Mouse (Mus musculus) ES-Bruce4 (cell line): ENCODE measurements around the gene Trim52. TPM values are rescaled to one million over a fixed set of nuclear protein-coding genes. Genes with fewer than 3 reads are reported as not detected.

Experiments used
- H3K27ac ChIP-seq: 2 replicates; pipeline ENCODE4 v1.5.1; 2012; ENCODE audit warnings: low read length, inconsistent platforms; ENCODE audit not compliant: insufficient read depth
- H3K27me3 ChIP-seq: 2 replicates; pipeline ENCODE4 v1.6.1; 2012; ENCODE audit warnings: mild to moderate bottlenecking, low read length, inconsistent platforms; ENCODE audit not compliant: control insufficient read depth, poor library complexity, insufficient read depth, severe bottlenecking
- H3K36me3 ChIP-seq: 2 replicates; pipeline ENCODE4 v1.6.1; 2012; ENCODE audit warnings: inconsistent platforms, mild to moderate bottlenecking, low read length, moderate library complexity; ENCODE audit not compliant: control insufficient read depth, poor library complexity, insufficient read depth, severe bottlenecking
- H3K4me1 ChIP-seq: one replicate; pipeline ENCODE4 v1.8.1; 2011; ENCODE audit warnings: low read length; ENCODE audit not compliant: control insufficient read depth, insufficient read depth
- H3K4me3 ChIP-seq: 2 replicates; pipeline ENCODE4 v1.5.1; 2011; ENCODE audit warnings: low read depth, mild to moderate bottlenecking, low read length
- H3K9ac ChIP-seq: 2 replicates; pipeline ENCODE4 v1.6.1; 2012; ENCODE audit warnings: low read depth, mild to moderate bottlenecking, inconsistent platforms; ENCODE audit not compliant: poor library complexity, severe bottlenecking
- H3K9me3 ChIP-seq: replicated peaks from 2 replicates; pipeline ENCODE4 v1.6.1; 2012; ENCODE audit warnings: mild to moderate bottlenecking, low read length, inconsistent platforms; ENCODE audit not compliant: control insufficient read depth, poor library complexity, insufficient read depth, severe bottlenecking
- CTCF ChIP-seq: IDR thresholded peaks from one replicate; pipeline ENCODE4 v1.8.1; 2011; ENCODE audit warnings: low read depth, low read length
- EP300 ChIP-seq: IDR thresholded peaks from 2 replicates; pipeline ENCODE4 v1.6.1; 2011; ENCODE audit warnings: low read depth, low read length; ENCODE audit not compliant: insufficient read depth
- POLR2A ChIP-seq: IDR thresholded peaks from one replicate; pipeline ENCODE4 v1.8.1; 2011; ENCODE audit warnings: low read length; ENCODE audit not compliant: insufficient read depth
- polyA plus RNA-seq: library from polyadenylated mRNA; stranded (reverse); fragments of >200 nt; gene quantifications from 2 replicates; pipeline ENCODE4 v1.2.4, GENCODE M21; 2011; ENCODE audit warnings: low read depth; ENCODE audit not compliant: missing spikeins, insufficient read depth, insufficient read length

Gene Trim52
- polyA plus RNA-seq, 1 experiment, result 0.90 TPM

DNA sequence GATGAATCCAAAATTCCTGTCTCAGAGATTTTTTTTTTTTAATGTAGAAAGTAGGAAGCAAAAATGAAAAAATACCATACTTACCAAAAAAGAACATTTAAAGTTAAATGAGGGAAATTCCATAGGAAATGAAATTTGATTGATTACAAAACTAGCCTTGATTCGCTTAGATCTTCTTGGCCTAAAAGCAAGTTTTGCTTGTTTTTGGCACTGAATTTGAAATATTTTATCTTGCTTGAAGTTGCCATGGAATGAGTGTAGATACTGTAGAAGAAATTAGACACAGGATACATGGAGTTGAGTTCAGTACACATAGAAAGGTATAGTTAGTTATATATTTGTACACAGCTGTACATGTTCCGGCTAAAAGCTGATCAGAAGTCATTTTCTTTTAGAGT lies 73.7 kb downstream of the Trim52 start:
- TF ChIP-seq CTCF, result no peak
- no peak for TF ChIP-seq EP300
- TF ChIP-seq POLR2A, result no peak
- Histone ChIP-seq H3K4me1 (no peaks in the 10 kb centered on the region), H3K27me3 (no peaks in the 10 kb centered on the region; the same call in 1 of the 2 replicates), H3K9me3 (no peaks in the 10 kb centered on the region), H3K4me3 (no peak overlapping the region), H3K27ac (no peak overlapping the region), H3K9ac (no peak overlapping the region), H3K36me3 (no peaks in the 10 kb centered on the region)

- Histone ChIP-seq H3K36me3 (no peaks in the 10 kb centered on the region), H3K27ac (no peak overlapping the region), H3K27me3 (no peaks in the 10 kb centered on the region; the same call in 1 of the 2 replicates), H3K4me3 (no peak overlapping the region), H3K9me3 (no peaks in the 10 kb centered on the region), H3K4me1 (no peaks in the 10 kb centered on the region), H3K9ac (no peak overlapping the region)
- TF ChIP-seq POLR2A (no peak), CTCF (no peak), EP300 (no peak)
These were observed 74.6 kb downstream of the Trim52 start for GRCm38 (mm10) chr14:106180616-106181015.

GRCm38 (mm10) chr14:106183985-106184384 lies 78.0 kb downstream of the Trim52 start:
- no peaks in the 10 kb centered on the region for H3K9me3 ChIP-seq
- no peak overlapping the region for H3K4me3 ChIP-seq
- no peaks in the 10 kb centered on the region for H3K4me1 ChIP-seq
- TF ChIP-seq EP300 (no peak), CTCF (no peak), POLR2A (no peak)
- H3K9ac ChIP-seq, result no peak overlapping the region
- H3K27ac ChIP-seq, result no peak overlapping the region
- H3K36me3 ChIP-seq, result no peaks in the 10 kb centered on the region
- H3K27me3 ChIP-seq, result no peaks in the 10 kb centered on the region; the same call in 1 of the 2 replicates

Other genes starting within 250 kb of the Trim52 start
- gene Spry2, start 209.4 kb upstream of the Trim52 start, polyA plus RNA-seq, result 69.6 and 71.3 TPM in 2 replicates